Mouse (Mus musculus): ENCODE results near the gene Trmt5.

- TF ChIP-seq CTCF (IDR thresholded peaks at IDR 0.05; ENCODE audit: low read depth, low read length): no peak
- no peak for TF ChIP-seq POLR2A (IDR thresholded peaks at IDR 0.05; ENCODE audit: borderline replicate concordance, low read depth, low read length)
Measured at GRCm38 (mm10) chr12:73295505-73296140, 9.1 kb upstream of the Trmt5 start.
